Mouse (Mus musculus) E14TG2a.4 (cell line): Measurements from ENCODE around the gene Srcap.
"Not testable (repeated sequence)": the region's sequence is repeated elsewhere in the genome, so short reads cannot be mapped to it uniquely, and the experiment has no call there.

Experiments used
- CTCF ChIP-seq: conservative IDR thresholded peaks from 2 replicates; pipeline ENCODE4 v1.5.1; 2014; ENCODE audit warnings: low read length
- POU5F1 ChIP-seq: IDR thresholded peaks from 2 replicates; pipeline ENCODE4 v1.6.1; 2014; ENCODE audit warnings: low read length, borderline replicate concordance

DNA sequence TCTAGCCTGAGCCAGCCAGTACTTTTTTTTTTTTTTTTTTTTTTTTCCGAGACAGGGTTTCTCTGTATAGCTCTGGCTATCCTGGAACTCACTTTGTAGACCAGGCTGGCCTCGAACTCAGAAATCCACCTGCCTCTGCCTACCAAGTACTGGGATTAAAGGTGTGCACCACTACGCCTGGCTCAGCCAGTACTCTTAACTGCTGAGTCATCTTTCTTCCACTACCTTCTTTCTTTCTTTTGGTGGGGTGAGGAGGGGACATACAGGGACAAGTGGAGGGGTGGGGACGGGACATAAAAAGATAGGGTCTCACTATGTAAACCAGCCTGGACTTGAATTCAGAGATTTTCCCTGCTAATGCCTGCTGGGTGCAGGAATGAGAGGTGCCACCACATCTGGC is 2.0 kb upstream of the Srcap start:
- TF ChIP-seq CTCF, POU5F1: not testable (repeated sequence)
